Mouse (Mus musculus): Measurements from ENCODE around the gene Cwc22.

The Cwc22 gene

GRCm38 (mm10) chr2:77969956-77970355 lies 23.8 kb upstream of the Cwc22 start:
- DNase-seq (ENCODE audit: low spot score), result no peak

- DNase-seq (ENCODE audit: low spot score), result no peak
Observed at GRCm38 (mm10) chr2:77962450-77963193, 16.4 kb upstream of the Cwc22 start.

GRCm38 (mm10) chr2:77961256-77961655 lies 15.1 kb upstream of the Cwc22 start:
- DNase-seq (ENCODE audit: low spot score), result no peak

- no peak for DNase-seq (ENCODE audit: low spot score)
Observed at GRCm38 (mm10) chr2:77960711-77961110, 14.5 kb upstream of the Cwc22 start.

GRCm38 (mm10) chr2:77959341-77959740 lies 13.2 kb upstream of the Cwc22 start:
- no peak for DNase-seq (ENCODE audit: low spot score)

GRCm38 (mm10) chr2:77951415-77951913 lies 5.3 kb upstream of the Cwc22 start:
- no peak for DNase-seq (ENCODE audit: low spot score)

- DNase-seq (ENCODE audit: low spot score), result no peak
Observed at GRCm38 (mm10) chr2:77950111-77950510, 3.9 kb upstream of the Cwc22 start.

- no peak for DNase-seq (ENCODE audit: low spot score)
Observed at GRCm38 (mm10) chr2:77949521-77949920, 3.3 kb upstream of the Cwc22 start.

GRCm38 (mm10) chr2:77948921-77949320 lies 2.7 kb upstream of the Cwc22 start:
- no peak for DNase-seq (ENCODE audit: low spot score)

GRCm38 (mm10) chr2:77948126-77948525 lies 2.0 kb upstream of the Cwc22 start:
- no peak for DNase-seq (ENCODE audit: low spot score)

- DNase-seq (ENCODE audit: low spot score), result no peak
Observed at GRCm38 (mm10) chr2:77947161-77947870, 1.1 kb upstream of the Cwc22 start.

GRCm38 (mm10) chr2:77944860-77945595 lies 1.1 kb downstream of the Cwc22 start:
- DNase-seq (ENCODE audit: low spot score), result no peak

GRCm38 (mm10) chr2:77944281-77944680 lies 1.9 kb downstream of the Cwc22 start:
- DNase-seq (ENCODE audit: low spot score), result no peak

GRCm38 (mm10) chr2:77941944-77942343 lies 4.2 kb downstream of the Cwc22 start:
- no peak for DNase-seq (ENCODE audit: low spot score)

- DNase-seq (ENCODE audit: low spot score), result no peak
Observed at GRCm38 (mm10) chr2:77938317-77938716, 7.9 kb downstream of the Cwc22 start.

GRCm38 (mm10) chr2:77937818-77938217 lies 8.4 kb downstream of the Cwc22 start:
- DNase-seq (ENCODE audit: low spot score), result no peak

- DNase-seq (ENCODE audit: low spot score), result no peak
Observed at GRCm38 (mm10) chr2:77934138-77934537, 12.0 kb downstream of the Cwc22 start.

- DNase-seq (ENCODE audit: low spot score), result no peak
Observed at GRCm38 (mm10) chr2:77933630-77934029, 12.5 kb downstream of the Cwc22 start.

- DNase-seq (ENCODE audit: low spot score), result no peak
Observed at GRCm38 (mm10) chr2:77931958-77932357, 14.2 kb downstream of the Cwc22 start.

GRCm38 (mm10) chr2:77928352-77928751 lies 17.8 kb downstream of the Cwc22 start:
- DNase-seq (ENCODE audit: low spot score), result no peak

GRCm38 (mm10) chr2:77926468-77926867 lies 19.7 kb downstream of the Cwc22 start:
- DNase-seq (ENCODE audit: low spot score), result no peak

GRCm38 (mm10) chr2:77925997-77926396 lies 20.2 kb downstream of the Cwc22 start:
- no peak for DNase-seq (ENCODE audit: low spot score)
